Mouse (Mus musculus): ENCODE measurements at regions not wholly inside any gene's neighbourhood (a gene's known extent, or its start where the extent isn't known, plus 50 kb on each side); places are given as distances from the start of the nearest gene placed in this dataset.

GRCm38 (mm10) chr11:37355074-37355473, 119.3 kb upstream of the Tenm2 start:
- no peak overlapping the region for H3K27ac ChIP-seq
- H3K79me2 ChIP-seq (replicated peaks; ENCODE audit: control insufficient read depth, insufficient read depth, low read length): no peaks in the 10 kb centered on the region
- no peaks in the 10 kb centered on the region for H3K36me3 ChIP-seq (ENCODE audit: control insufficient read depth, insufficient read depth, low read length)
- H3K9ac ChIP-seq (ENCODE audit: low read depth, low read length): no peak overlapping the region
- intact Hi-C loops (cut with DNase I): no loop called here
- H3K4me1 ChIP-seq (ENCODE audit: control insufficient read depth, insufficient read depth, low read length): no peaks in the 10 kb centered on the region
- H3K4me3 ChIP-seq: no peak overlapping the region
- WGBS: 75% methylated on average over 2 of the region's 2 CpGs
- no peak for TF ChIP-seq POLR2A (IDR thresholded peaks at IDR 0.05; ENCODE audit: insufficient read depth, low read depth, low read length)
- TF ChIP-seq EP300 (IDR thresholded peaks at IDR 0.05; ENCODE audit: insufficient read depth, low read depth, low read length): no peak
- no peak for TF ChIP-seq CTCF (IDR thresholded peaks at IDR 0.05)
- DNase-seq: no peak
- H3K27me3 ChIP-seq (ENCODE audit: control insufficient read depth, insufficient read depth, low read length): no peaks in the 10 kb centered on the region

GRCm38 (mm10) chr11:37309691-37310090, 73.9 kb upstream of the Tenm2 start:
- DNase-seq: no peak
- no peak for TF ChIP-seq CTCF (IDR thresholded peaks at IDR 0.05)
- TF ChIP-seq EP300 (IDR thresholded peaks at IDR 0.05; ENCODE audit: insufficient read depth, low read depth, low read length): no peak
- TF ChIP-seq POLR2A (IDR thresholded peaks at IDR 0.05; ENCODE audit: insufficient read depth, low read depth, low read length): no peak
- no peaks in the 10 kb centered on the region for H3K79me2 ChIP-seq (replicated peaks; ENCODE audit: control insufficient read depth, insufficient read depth, low read length)
- no peak overlapping the region for H3K27ac ChIP-seq
- no peaks in the 10 kb centered on the region for H3K36me3 ChIP-seq (ENCODE audit: control insufficient read depth, insufficient read depth, low read length)
- H3K4me1 ChIP-seq (ENCODE audit: control insufficient read depth, insufficient read depth, low read length): no peaks in the 10 kb centered on the region
- 77% methylated on average over 2 of the region's 2 CpGs for WGBS
- intact Hi-C loops (cut with DNase I): no loop called here
- H3K4me3 ChIP-seq: no peak overlapping the region
- no peak overlapping the region for H3K9ac ChIP-seq (ENCODE audit: low read depth, low read length)
- H3K27me3 ChIP-seq (ENCODE audit: control insufficient read depth, insufficient read depth, low read length): no peaks in the 10 kb centered on the region

- intact Hi-C loops (cut with DNase I): no loop called here
- H3K4me3 ChIP-seq: no peak overlapping the region
- no peaks in the 10 kb centered on the region for H3K36me3 ChIP-seq (ENCODE audit: control insufficient read depth, insufficient read depth, low read length)
- H3K79me2 ChIP-seq (replicated peaks; ENCODE audit: control insufficient read depth, insufficient read depth, low read length): no peaks in the 10 kb centered on the region
- TF ChIP-seq POLR2A (IDR thresholded peaks at IDR 0.05; ENCODE audit: insufficient read depth, low read depth, low read length) (no peak), CTCF (IDR thresholded peaks at IDR 0.05) (no peak), EP300 (IDR thresholded peaks at IDR 0.05; ENCODE audit: insufficient read depth, low read depth, low read length) (no peak)
- 70% methylated on average over 2 of the region's 2 CpGs for WGBS
- no peak overlapping the region for H3K9ac ChIP-seq (ENCODE audit: low read depth, low read length)
- no peak for DNase-seq
- H3K4me1 ChIP-seq (ENCODE audit: control insufficient read depth, insufficient read depth, low read length): no peaks in the 10 kb centered on the region
- no peak overlapping the region for H3K27ac ChIP-seq
- no peaks in the 10 kb centered on the region for H3K27me3 ChIP-seq (ENCODE audit: control insufficient read depth, insufficient read depth, low read length)
Measured at GRCm38 (mm10) chr11:37306656-37307055, 70.9 kb upstream of the Tenm2 start.

Small RNA genes in the stretch of these regions (microRNA-seq; reads per million reads assigned to microRNA genes)
- gene Gm25693: 0 reads per million in 2 experiments

Measured in heart, adult 2 months (tissue).